Mouse (Mus musculus): ENCODE measurements around the gene Ugt1a6b. TPM values are rescaled to one million over a fixed set of nuclear protein-coding genes. Genes with fewer than 3 reads are reported as not detected.
"Not testable (repeated sequence)": the region's sequence is repeated elsewhere in the genome, so short reads cannot be mapped to it uniquely, and the experiment has no call there.

Gene Ugt1a6b
- 1 to 10 TPM; 4.8 to 6.5 TPM for total RNA-seq (2021)
- 8.9 and 9.5 TPM in 2 replicates for polyA plus RNA-seq (2012; rRNA removed)
- long read RNA-seq: 0 reads

- DNase-seq: peak; percentile 14
Observed at GRCm38 (mm10) chr1:88103019-88103418, at the start of gene Ugt1a6b. TSS of gene Ugt1a6b (plus strand) at chr1:88103252.

- DNase-seq: no peak
Observed at GRCm38 (mm10) chr1:88055088-88055487, 48.0 kb upstream of the Ugt1a6b start, which contains the start of gene Ugt1a10. TSS of gene Ugt1a10 (plus strand) at chr1:88055388.

- DNase-seq: not testable (repeated sequence)
Observed at GRCm38 (mm10) chr1:88066472-88067102, 36.5 kb upstream of the Ugt1a6b start.

GRCm38 (mm10) chr1:88070495-88070894, 32.6 kb upstream of the Ugt1a6b start, which contains the start of gene Ugt1a9:
TSS of gene Ugt1a9 (plus strand) at chr1:88070800.
- DNase-seq: no peak

- DNase-seq: no peak
Observed at GRCm38 (mm10) chr1:88070902-88071301, 32.1 kb upstream of the Ugt1a6b start.

- no peak for DNase-seq
Observed at GRCm38 (mm10) chr1:88074471-88074870, 28.6 kb upstream of the Ugt1a6b start.

GRCm38 (mm10) chr1:88077128-88077527, 25.9 kb upstream of the Ugt1a6b start:
- no peak for DNase-seq

GRCm38 (mm10) chr1:88081670-88082069, 21.4 kb upstream of the Ugt1a6b start:
- no peak for DNase-seq

GRCm38 (mm10) chr1:88086125-88086524, 16.9 kb upstream of the Ugt1a6b start:
- DNase-seq: no peak

- no peak for DNase-seq
Observed at GRCm38 (mm10) chr1:88087513-88087912, 15.5 kb upstream of the Ugt1a6b start, which contains the start of gene Ugt1a8. TSS of gene Ugt1a8 (plus strand) at chr1:88087813.

GRCm38 (mm10) chr1:88092341-88092740, 10.7 kb upstream of the Ugt1a6b start:
- DNase-seq: no peak

GRCm38 (mm10) chr1:88094270-88094676, 8.8 kb upstream of the Ugt1a6b start:
- not testable (repeated sequence) for DNase-seq

GRCm38 (mm10) chr1:88094941-88095492, 8.0 kb upstream of the Ugt1a6b start, which contains the start of gene Ugt1a7c:
TSS of gene Ugt1a7c (plus strand) at chr1:88095062.
- DNase-seq: no peak

GRCm38 (mm10) chr1:88098546-88098945, 4.5 kb upstream of the Ugt1a6b start:
- DNase-seq: not testable (repeated sequence)

GRCm38 (mm10) chr1:88099691-88100090, 3.4 kb upstream of the Ugt1a6b start:
- peak; percentile 29 for DNase-seq

- peak; percentile 20 for DNase-seq
Observed at GRCm38 (mm10) chr1:88103697-88104468, 831 bp downstream of the Ugt1a6b start.

GRCm38 (mm10) chr1:88104667-88105430, 1.8 kb downstream of the Ugt1a6b start:
- DNase-seq: peak; percentile 19

GRCm38 (mm10) chr1:88105656-88106055, 2.6 kb downstream of the Ugt1a6b start:
- DNase-seq: no peak

- DNase-seq: not testable (repeated sequence)
Observed at GRCm38 (mm10) chr1:88109027-88109557, 6.0 kb downstream of the Ugt1a6b start.

GRCm38 (mm10) chr1:88109604-88110003, 6.6 kb downstream of the Ugt1a6b start:
- DNase-seq: not testable (repeated sequence)

GRCm38 (mm10) chr1:88112769-88113168, 9.7 kb downstream of the Ugt1a6b start:
- DNase-seq: not testable (repeated sequence)
